Mouse (Mus musculus): ENCODE data around the gene Mgat5b. TPM values are rescaled to one million over a fixed set of nuclear protein-coding genes. Genes with fewer than 3 reads are reported as not detected.
A peak's percentile ranks its signal among the peaks of the same experiment; 100 is the strongest.

Gene Mgat5b
- polyA plus RNA-seq, 2 experiments: not detected

DNA sequence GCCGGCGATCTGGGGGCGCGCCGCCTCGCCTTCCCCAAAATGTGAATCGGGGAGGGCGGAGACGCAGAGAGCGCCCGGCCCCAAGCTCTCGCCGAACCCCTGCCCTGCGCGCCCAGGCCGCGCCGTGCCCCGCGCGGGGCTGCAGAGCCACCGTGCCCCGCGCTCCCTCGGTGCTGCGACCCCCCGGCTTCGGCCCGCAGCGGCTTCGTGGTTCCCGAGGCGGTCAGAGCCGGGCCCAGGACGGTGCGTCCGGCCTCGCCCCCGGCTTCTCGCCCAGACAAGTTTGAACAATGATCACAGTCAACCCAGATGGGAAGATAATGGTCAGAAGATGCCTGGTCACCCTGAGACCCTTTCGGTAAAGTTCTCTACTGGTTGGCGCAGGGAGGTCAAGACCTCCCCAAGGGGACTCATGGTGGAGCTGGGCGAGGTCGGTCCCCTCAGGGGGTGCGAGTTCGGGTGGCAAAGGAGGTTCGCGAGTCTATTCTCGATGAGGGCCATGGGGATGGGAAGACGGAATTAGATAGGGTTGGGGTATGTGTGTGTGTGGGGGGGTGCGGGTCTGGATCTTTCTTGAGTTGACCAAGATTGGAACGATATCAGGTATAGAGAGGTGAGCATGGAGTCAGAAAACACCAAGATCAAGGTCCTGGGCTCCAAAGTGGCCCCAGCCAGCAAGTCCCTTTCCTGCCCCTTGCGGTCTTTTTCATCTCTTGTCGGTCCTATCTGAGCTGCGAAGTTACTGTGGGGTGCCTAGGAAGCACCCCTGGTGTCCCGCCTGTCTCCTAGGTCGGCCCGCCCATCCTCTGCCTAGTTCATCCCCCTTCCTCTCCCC is 740 bp downstream of the Mgat5b start:
- 3% methylated on average over 58 of the region's 58 CpGs for WGBS (ENCODE audit: insufficient replicate concordance)
- Histone ChIP-seq H3K27ac (no peak overlapping the region), H3K36me3 (replicated peaks; ENCODE audit: control insufficient read depth, insufficient read depth, low read depth) (no peaks in the 10 kb centered on the region), H3K27me3 (ENCODE audit: control insufficient read depth, insufficient read depth, low read length) (peaks cover 43% of the 10 kb centered on the region), H3K4me2 (ENCODE audit: low read depth) (peak overlapping the region; percentile 48), H3K9ac (replicated peaks) (no peak overlapping the region), H3K4me1 (replicated peaks; ENCODE audit: control insufficient read depth in 2 of 2, insufficient read depth in 2 of 2, low read length in 1 of 2) (no peaks in the 10 kb centered on the region), H3K9me3 (ENCODE audit: control insufficient read depth, low read length) (no peaks in the 10 kb centered on the region), H3K4me3 (ENCODE audit: insufficient read depth in 1 of 2, low read depth in 2 of 2, low read length in 2 of 2) (peak overlapping the region in 1 of 2 experiments; percentile 33; a peak in 2 of 4 replicates)
- no peak for ATAC-seq (ENCODE audit: insufficient read depth)
- no peak for TF ChIP-seq EP300 (IDR thresholded peaks at IDR 0.05; ENCODE audit: low read depth)
- TF ChIP-seq CTCF (IDR thresholded peaks at IDR 0.05; ENCODE audit: low read depth): no peak
- DNase-seq (ENCODE audit: low read depth in 3 of 3, low spot score in 3 of 3): no peak

DNA sequence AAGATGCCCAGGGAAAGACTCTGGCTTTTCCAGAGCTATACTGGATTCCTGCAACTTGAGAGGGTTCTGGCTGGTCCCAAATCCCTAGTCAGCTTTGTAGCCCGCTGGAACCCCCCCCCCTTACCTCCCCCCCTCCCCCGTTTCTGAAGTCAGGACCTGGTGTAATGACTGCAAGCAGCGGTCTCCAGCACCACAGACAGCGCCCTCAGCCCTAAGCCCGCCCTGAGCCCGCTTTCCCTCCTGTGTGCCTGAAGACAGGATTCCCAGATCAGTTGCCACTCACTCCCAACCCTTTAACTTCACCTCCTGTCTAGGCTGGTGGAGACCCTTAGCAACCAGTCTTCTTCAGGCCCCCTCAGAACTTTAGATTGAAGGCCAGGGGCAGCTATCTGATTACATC is 2.1 kb downstream of the Mgat5b start:
- no peak for ATAC-seq (ENCODE audit: insufficient read depth)
- no peak for DNase-seq (ENCODE audit: low read depth in 3 of 3, low spot score in 3 of 3)
- H3K27me3 ChIP-seq (ENCODE audit: control insufficient read depth, insufficient read depth, low read length): peaks cover 43% of the 10 kb centered on the region

DNA sequence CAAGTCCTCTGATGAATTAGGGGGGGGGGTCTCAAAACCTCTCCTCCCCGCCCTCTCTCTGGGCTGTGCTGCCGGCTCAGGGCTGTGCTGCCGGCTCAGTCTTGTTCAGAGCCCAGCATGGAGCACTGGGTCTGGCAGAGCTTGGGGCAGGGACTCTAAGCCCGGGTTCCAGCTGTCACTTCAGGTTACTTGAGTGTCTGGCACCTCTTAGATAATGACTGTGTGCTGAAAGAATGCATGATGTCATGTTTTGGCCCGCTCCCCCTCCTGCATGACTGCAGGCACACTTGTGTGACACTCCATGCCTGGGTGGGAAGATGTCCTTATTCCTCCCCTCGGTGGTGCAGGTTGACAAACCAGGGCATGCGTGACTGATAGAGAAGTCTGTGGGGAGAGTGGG is 3.4 kb downstream of the Mgat5b start:
- no peaks in the 10 kb centered on the region for H3K36me3 ChIP-seq (replicated peaks; ENCODE audit: control insufficient read depth, insufficient read depth, low read depth)
- H3K4me3 ChIP-seq (ENCODE audit: insufficient read depth in 1 of 2, low read depth in 2 of 2, low read length in 2 of 2): no peak overlapping the region
- H3K4me2 ChIP-seq (ENCODE audit: low read depth): no peak overlapping the region
- no peak for DNase-seq (ENCODE audit: low read depth in 3 of 3, low spot score in 3 of 3)
- H3K9me3 ChIP-seq (ENCODE audit: control insufficient read depth, low read length): no peaks in the 10 kb centered on the region
- TF ChIP-seq EP300 (IDR thresholded peaks at IDR 0.05; ENCODE audit: low read depth): no peak
- no peaks in the 10 kb centered on the region for H3K4me1 ChIP-seq (replicated peaks; ENCODE audit: control insufficient read depth in 2 of 2, insufficient read depth in 2 of 2, low read length in 1 of 2)
- WGBS (ENCODE audit: insufficient replicate concordance): 40% methylated on average over 7 of the region's 7 CpGs
- no peak overlapping the region for H3K9ac ChIP-seq (replicated peaks)
- ATAC-seq (ENCODE audit: insufficient read depth): no peak
- peaks cover 42% of the 10 kb centered on the region for H3K27me3 ChIP-seq (ENCODE audit: control insufficient read depth, insufficient read depth, low read length)
- no peak overlapping the region for H3K27ac ChIP-seq

More for the DNA sequence above, 2.1 kb downstream of the Mgat5b start:
- H3K9ac ChIP-seq (replicated peaks): no peak overlapping the region
- 2% methylated on average over 6 of the region's 6 CpGs for WGBS (ENCODE audit: insufficient replicate concordance)
- no peaks in the 10 kb centered on the region for H3K4me1 ChIP-seq (replicated peaks; ENCODE audit: control insufficient read depth in 2 of 2, insufficient read depth in 2 of 2, low read length in 1 of 2)
- H3K9me3 ChIP-seq (ENCODE audit: control insufficient read depth, low read length): no peaks in the 10 kb centered on the region
- no peak overlapping the region for H3K27ac ChIP-seq
- no peak overlapping the region for H3K4me2 ChIP-seq (ENCODE audit: low read depth)
- no peaks in the 10 kb centered on the region for H3K36me3 ChIP-seq (replicated peaks; ENCODE audit: control insufficient read depth, insufficient read depth, low read depth)
- H3K4me3 ChIP-seq (ENCODE audit: insufficient read depth in 1 of 2, low read depth in 2 of 2, low read length in 2 of 2): no peak overlapping the region
- TF ChIP-seq EP300 (IDR thresholded peaks at IDR 0.05; ENCODE audit: low read depth): no peak
- TF ChIP-seq CTCF (IDR thresholded peaks at IDR 0.05; ENCODE audit: low read depth): no peak

DNA sequence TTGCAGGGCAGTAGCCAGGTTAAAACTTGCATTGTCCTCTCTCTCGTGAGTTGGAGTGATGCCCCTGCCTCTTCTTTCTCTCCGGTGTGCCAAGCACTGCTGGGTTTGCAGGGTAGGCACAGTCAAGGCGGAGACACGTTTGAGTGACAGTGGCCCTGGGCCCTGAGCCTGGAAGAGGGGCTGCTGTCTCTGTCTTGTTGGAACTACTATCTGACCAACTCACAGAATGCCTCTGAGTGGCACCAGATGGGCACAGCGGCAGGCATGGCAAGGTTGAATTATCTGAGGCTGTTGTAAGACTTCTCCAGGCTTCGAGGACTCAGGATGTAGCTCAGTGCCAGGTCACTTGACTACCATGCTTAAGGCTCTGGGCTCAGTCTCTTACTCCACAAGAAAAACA is 9.4 kb downstream of the Mgat5b start:
- ATAC-seq (ENCODE audit: insufficient read depth): no peak
- H3K36me3 ChIP-seq (replicated peaks; ENCODE audit: control insufficient read depth, insufficient read depth, low read depth): no peaks in the 10 kb centered on the region
- WGBS (ENCODE audit: insufficient replicate concordance): 62% methylated on average over 6 of the region's 6 CpGs
- H3K9me3 ChIP-seq (ENCODE audit: control insufficient read depth, low read length): no peaks in the 10 kb centered on the region
- no peak overlapping the region for H3K27ac ChIP-seq
- no peak overlapping the region for H3K4me2 ChIP-seq (ENCODE audit: low read depth)
- no peak overlapping the region for H3K4me3 ChIP-seq (ENCODE audit: insufficient read depth in 1 of 2, low read depth in 2 of 2, low read length in 2 of 2)
- TF ChIP-seq EP300 (IDR thresholded peaks at IDR 0.05; ENCODE audit: low read depth): no peak
- no peak for TF ChIP-seq CTCF (IDR thresholded peaks at IDR 0.05; ENCODE audit: low read depth)
- H3K4me1 ChIP-seq (replicated peaks; ENCODE audit: control insufficient read depth in 2 of 2, insufficient read depth in 2 of 2, low read length in 1 of 2): no peaks in the 10 kb centered on the region
- DNase-seq (ENCODE audit: low read depth in 3 of 3, low spot score in 3 of 3): no peak
- H3K9ac ChIP-seq (replicated peaks): no peak overlapping the region
- no peaks in the 10 kb centered on the region for H3K27me3 ChIP-seq (ENCODE audit: control insufficient read depth, insufficient read depth, low read length)

DNA sequence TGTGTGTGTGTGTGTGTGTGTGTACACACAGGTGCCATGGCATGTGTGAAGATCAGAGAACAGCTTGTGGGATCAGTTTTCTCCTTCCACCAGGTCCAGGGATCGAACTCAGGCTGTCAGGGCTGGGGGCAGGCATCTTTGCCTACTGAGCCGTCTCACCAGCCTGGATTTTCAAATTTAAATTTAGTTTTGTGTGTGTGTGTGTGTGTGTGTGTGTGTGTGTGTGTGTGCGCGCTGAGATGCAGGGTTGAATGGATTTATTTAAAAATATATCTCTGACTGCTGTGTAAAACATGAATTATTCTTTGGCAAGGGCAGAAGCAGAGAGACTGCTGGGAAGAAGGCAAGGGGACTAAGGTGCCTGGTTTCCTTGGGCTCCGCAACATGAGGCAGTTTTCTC is 16.2 kb downstream of the Mgat5b start:
- Histone ChIP-seq H3K27me3 (ENCODE audit: control insufficient read depth, insufficient read depth, low read length) (no peaks in the 10 kb centered on the region; the same call in none of the 2 replicates), H3K4me1 (replicated peaks; ENCODE audit: control insufficient read depth in 2 of 2, insufficient read depth in 2 of 2, low read length in 1 of 2) (no peaks in the 10 kb centered on the region), H3K4me2 (ENCODE audit: low read depth) (no peak overlapping the region), H3K9ac (replicated peaks) (no peak overlapping the region), H3K4me3 (ENCODE audit: insufficient read depth in 1 of 2, low read depth in 2 of 2, low read length in 2 of 2) (no peak overlapping the region), H3K27ac (no peak overlapping the region), H3K9me3 (ENCODE audit: control insufficient read depth, low read length) (no peaks in the 10 kb centered on the region), H3K36me3 (replicated peaks; ENCODE audit: control insufficient read depth, insufficient read depth, low read depth) (no peaks in the 10 kb centered on the region)
- ATAC-seq (ENCODE audit: insufficient read depth): no peak
- 64% methylated on average over 5 of the region's 5 CpGs for WGBS (ENCODE audit: insufficient replicate concordance)
- DNase-seq (ENCODE audit: low read depth in 3 of 3, low spot score in 3 of 3): no peak
- TF ChIP-seq CTCF (IDR thresholded peaks at IDR 0.05; ENCODE audit: low read depth): no peak
